Mouse (Mus musculus): ENCODE measurements around the gene Irf2bpl.

Gene Irf2bpl

DNA sequence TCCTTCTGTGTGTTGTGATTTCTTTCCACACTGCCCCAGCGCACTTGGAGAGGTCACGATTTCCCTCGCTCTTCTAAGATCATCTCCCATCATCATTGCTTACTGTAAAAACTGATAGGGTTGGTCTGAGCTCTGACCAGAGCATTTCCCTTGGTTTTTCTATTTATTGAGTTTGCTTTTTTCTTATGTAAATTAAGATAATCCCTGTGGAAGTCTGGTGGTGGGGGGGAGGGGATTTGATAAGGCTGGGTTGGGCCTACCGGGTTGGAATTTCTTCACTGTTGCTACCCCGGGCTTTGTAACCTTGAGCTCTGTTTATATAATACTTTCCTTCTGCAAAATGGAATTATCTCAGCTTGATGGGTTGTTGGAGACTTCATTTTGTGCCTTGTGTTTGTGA lies 1.1 kb upstream of the Irf2bpl start:
- no peak for DNase-seq (ENCODE audit: low read depth, low spot score)

DNA sequence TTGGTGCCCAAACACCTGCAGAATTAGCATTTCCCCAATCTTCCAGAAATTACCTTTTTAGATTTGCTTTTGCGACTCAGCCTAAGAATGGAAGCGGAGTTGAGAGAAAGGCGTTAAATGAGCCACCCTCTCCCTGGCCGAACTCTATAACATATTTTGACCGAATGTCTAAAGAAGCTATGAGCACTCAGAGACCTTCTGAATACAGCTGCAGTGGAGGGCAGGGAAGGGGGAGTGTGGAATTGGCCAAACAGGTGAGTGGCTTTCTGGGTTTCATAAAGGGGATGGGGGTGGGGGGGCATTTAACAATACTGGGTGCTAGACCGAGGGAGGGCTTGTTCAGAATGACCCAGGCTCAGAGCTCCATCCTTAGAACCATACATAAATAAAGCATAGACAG lies 738 bp upstream of the Irf2bpl start:
- DNase-seq (ENCODE audit: low read depth, low spot score): no peak

DNA sequence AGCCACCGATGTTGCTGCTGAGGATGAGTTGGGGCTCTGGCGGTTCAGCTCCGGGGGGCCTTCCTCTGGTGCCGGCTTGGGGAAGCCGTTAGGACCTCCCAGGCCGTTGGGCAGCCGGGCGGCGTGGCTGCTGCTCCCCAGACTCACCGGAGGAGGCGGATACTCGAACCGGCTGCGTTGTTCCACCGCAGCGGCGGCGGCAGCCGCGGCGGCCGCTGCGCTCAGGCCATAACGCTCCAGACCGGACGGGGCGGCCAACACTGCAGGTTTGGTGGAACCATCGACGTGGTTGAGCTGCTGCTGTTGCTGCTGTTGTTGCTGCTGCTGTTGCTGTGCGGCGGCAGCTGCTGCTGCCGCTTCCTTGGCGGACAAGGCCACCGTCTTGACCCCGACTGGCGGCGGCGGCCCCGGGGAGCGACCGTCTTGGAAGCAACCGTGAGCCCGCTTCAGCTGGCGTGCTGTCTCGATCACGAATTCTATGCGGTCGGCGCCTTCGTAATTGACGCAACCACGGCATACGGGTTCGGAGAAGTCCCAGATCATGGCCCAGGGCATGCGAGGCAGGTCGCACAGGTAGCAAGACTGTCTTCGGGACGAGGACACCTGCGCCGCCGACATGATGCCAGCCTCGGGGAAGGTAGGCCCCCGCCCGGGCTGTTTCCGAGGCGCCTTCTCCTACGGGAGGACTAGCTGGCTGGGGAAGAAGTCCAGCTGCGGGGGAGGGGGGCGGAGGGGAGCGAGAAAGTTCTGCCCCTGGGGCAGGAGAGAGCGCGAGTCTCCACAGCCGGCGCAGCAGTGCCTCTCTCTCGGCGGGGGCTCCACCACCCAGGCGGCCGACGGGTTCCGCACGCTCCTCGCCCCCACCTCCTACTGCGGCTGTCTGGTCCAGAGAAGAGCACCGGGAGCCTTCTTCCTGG lies 1.1 kb downstream of the Irf2bpl start:
- DNase-seq (ENCODE audit: low read depth, low spot score): peak; percentile 72

DNA sequence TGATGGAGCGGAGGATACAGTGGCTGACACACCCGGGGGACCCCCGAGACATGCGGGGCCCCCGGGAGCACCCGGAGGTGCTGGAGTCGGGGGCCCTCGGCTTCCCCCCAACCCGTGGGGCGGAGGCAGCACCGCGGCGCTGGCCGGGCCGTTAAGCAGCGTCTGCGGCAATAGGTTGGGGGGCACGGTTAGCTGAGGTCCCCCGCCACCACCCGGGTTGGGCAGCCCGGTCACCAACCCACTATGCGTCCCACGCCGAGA lies 1.6 kb downstream of the Irf2bpl start:
- DNase-seq (ENCODE audit: low read depth, low spot score): no peak

DNA sequence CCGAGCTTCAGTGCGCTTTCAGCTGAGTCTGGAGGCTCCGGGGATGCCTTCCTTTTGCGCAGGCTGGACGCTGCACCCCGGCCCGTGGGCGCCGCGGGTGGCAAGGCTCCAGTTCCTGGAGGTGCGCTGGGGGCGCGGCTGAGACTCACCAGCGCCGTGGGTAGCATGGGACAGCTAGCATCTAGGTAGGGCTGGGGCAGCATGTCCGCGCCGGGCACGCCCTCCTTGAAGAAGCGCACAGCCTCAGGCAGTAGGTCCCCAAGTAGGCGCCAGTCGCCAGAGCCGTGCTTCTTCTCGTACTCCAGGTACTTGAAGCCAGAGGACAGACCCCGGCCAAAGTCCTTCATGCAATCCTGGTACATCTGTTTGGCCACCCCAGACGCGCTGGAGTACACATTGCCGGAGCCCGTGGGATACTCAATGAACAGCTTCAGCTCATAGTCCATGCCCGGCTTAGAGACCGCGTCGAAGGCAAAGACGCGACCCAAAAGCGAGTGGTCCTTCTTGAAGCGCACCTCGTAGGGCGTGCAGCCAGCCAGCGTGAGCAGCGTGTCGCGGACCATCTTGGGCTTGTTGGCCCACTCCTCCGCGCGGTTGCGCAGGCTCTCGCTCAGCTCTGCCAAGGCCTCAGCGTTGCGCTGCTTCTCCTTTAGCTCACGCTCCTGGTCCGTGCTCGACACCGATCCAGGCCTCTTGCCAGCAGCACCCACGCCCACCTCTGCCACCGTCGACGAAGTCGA lies 2.1 kb downstream of the Irf2bpl start:
- peak; percentile 60 for DNase-seq (ENCODE audit: low read depth, low spot score)

DNA sequence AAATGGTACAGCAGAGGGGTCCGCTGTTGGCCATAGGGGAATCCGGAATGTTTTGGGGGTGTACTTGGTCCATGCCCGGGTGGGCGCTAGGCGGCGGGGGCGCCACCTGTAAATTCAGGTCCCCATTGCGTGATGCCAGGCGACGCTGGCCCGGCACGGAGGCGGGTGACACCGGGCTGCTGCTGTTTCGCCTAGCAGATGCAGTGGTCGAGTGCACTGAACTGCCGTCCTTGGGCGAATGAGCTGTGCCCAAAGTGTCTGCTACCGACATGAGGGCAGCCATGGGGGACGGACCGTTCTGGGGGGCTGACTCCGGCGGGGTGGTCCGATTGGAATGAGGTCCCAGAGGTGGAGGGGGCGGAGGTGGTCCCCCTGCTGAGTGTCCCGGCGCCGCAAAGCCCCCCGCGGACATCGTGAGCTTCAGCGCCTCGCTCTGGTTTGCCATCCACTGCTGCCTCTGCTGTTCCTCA lies 2.8 kb downstream of the Irf2bpl start:
- no peak for DNase-seq (ENCODE audit: low read depth, low spot score)

DNA sequence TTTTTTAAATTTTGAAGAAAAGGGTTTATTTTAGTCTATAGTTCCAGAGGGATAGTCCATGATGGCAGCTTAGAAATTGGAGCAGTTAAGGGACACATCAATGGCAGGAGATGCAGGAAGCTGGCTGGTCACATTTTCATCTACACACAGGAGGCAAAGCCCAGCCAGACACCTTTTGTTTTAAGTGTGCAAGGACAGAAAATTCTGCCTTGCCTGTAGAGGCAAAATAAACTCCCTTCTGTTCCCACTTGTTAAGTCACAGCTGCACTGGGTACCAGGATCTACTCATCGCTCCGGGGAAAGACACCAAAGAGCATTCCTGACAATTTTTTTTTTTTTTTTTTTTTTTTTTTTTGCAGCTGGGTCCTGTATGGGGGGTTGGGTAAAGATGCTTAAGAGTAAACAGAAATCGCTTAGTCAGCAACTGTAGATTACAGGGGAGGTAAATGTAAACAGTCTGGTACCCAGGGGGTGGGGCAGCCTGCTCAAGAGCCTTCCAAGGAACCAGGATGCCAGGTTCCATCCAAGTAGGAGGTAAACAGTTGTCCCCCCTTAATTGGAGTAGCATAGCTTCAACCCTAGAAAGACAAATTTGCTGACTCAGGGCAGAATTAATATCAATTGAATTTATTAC lies 4.4 kb downstream of the Irf2bpl start:
- DNase-seq (ENCODE audit: low read depth, low spot score): no peak

DNA sequence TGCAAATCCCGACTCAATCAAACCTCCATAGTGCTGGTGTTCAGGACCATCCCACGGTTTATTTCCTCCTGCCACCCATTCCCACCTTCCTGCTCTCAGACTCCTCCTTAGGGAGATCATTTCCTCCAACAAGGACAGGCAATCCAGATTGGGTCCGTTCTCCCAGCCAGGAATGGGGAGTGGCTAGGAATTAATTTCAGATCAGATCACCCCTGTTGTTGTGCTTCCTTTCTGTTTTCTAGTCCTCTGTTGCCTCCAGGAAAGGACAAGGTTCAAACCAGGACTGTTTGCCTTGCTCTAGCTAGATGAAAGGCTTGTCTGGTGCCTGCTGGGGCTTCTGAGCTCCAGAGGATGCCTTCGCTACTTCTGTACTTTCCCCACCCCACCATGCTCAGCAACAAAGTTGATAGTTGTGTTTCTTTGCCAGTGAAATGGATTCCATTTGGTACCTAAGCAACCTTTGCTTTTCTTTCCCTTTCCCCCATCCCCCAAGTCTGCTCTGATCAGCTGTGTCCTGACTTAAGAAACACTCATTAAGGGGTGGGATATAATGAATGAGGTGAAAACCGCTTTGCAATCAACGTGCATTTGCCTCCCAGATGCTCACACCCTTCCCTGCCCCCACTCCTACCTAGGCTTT lies 5.0 kb downstream of the Irf2bpl start:
- peak; percentile 47 for DNase-seq (ENCODE audit: low read depth, low spot score)

DNA sequence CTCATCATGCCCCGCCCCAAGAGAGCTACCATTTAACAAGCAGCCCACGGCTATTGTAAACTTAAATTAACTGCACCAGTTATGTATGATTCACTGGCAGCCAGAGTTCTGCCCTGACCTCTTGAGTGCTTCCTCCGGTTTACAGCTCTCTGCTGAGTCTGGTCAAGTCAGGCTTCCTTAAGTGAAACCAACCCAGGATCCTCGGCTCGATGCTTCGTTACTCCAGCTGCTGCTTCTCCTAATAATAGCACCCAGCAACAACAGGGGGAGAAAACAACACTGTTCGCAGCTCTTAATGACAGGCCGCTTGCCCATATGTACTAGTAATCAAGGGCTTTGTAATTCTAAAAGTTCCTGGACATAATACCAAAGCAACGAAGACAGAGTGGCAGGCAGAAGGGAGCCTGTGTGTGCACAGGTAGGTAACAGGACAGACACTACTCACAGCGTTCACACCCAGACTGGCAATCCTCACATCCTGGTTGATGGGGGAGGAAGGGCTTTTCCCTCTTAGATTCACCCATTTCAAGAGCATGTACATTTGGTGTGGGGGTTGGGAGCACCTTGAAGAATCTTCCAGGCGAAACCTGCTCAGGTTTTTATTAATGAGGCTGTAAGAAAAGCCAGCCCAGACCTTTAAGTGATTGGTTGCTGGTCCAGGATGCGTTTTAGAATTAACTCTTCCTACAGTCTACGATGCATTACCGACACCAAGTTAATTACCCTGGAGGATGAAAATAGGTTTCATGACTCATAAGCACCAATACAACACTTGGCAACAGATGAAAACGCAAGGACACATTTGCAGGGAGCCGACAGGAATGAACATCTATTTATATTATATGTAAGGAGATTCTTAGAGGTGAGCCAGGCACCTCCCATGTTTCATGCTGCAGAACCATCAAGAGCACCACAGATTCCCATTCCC lies 5.9 kb downstream of the Irf2bpl start:
- no peak for DNase-seq (ENCODE audit: low read depth, low spot score)

DNA sequence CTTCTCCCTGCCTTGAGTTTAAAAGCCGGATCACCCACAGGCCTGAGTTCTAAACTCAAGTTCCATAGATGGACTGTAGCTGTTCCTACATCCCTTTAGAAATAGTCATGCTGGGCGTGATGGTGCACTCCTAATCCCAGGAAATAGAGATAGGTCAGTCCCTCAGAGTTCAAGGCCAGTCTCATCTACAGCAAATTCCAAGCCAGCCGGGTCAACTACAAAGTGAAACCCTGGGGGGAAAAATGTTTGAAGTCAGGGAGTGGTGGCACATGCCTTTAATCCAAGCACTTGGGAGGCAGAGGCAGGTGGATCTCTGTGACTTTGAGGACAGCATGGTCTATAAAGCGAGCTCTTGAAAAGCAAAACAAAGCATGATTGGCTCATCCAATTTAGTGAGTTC lies 7.6 kb downstream of the Irf2bpl start:
- no peak for DNase-seq (ENCODE audit: low read depth, low spot score)

DNA sequence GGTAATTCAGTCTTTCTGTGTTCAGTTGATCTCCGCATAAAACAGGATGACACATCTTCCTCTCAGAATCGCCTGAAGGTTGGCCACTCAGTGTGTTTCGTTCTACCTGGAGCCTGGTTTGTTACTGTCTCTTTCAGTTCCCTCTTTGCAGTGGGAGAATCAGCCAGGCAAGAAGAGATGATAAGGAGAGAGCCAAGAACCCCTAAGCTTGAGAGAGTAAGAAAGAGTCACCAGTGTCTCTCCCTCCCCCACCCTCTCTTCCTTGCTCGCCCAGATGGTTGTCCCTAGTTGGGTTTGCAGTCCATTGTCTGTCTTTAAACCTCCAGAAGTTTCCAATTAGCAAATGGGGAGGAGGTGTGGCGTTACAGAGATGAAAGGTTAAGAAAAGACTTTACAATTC lies 8.5 kb downstream of the Irf2bpl start:
- DNase-seq (ENCODE audit: low read depth, low spot score): no peak

DNA sequence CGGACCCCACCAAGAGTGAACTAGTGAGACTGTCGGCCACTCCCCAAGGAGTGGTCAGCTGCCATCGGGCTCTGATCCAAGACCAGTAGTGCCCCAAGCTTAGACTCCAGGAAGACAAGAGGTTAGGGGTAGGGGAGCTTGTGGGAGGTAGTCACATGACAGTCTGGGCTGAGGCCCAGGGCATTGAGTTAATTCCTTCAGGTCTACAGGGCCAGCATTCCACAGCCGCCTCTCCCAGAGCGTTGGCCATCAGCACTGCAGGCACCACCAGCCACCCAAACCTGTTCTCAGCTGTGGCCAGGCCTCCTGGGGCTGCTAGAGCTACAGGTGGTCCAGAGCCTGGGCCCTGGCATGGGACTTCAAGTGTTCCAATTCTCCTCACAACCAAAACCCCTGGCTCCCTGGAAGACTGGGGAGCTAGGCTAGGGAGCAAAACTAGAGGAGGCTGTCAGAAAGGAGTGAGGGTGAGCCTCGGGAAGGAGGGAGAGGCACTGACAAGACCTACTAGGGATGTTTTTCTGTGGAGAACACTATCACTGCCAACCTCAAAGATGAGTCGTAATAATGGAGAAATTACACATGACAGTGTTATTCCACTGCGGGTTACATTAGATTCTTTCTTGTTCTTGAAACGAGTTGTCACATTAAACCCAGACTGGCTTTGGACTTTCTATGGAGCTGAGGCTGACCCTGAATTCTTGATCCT lies 12.1 kb downstream of the Irf2bpl start:
- no peak for DNase-seq (ENCODE audit: low read depth, low spot score)

DNA sequence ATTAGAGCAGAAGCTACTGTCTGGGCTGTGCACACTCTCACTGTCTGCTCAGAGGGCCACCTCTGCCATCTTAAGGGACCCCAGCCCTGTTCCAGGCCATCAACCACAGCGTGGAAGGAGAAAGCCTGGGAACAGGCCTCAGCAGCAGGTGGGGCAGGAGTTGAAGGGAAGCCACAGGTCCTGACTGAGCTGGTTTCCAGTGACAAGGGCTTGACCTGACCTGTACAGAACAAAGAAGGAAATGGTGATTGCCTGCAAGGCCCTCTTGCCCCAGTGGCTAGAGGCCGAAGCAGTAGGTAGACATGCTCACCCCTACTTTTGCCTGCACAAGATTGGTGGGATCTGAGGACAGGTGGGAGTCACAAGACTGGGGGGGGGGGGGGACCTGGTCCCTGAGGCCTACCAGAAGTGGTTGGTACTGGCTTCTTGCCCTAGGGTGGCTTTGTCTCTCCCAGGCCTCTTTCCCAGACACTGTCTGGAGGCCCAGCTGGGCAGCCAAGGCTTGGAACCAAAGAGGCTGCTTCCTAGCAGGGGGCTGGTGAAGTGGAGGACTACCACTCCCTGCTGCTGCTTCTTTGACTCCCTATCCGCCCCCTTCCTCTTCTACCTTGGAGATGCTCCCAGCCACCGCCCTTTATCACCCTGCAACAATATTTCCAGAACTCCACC lies 12.8 kb downstream of the Irf2bpl start:
- no peak for DNase-seq (ENCODE audit: low read depth, low spot score)

DNA sequence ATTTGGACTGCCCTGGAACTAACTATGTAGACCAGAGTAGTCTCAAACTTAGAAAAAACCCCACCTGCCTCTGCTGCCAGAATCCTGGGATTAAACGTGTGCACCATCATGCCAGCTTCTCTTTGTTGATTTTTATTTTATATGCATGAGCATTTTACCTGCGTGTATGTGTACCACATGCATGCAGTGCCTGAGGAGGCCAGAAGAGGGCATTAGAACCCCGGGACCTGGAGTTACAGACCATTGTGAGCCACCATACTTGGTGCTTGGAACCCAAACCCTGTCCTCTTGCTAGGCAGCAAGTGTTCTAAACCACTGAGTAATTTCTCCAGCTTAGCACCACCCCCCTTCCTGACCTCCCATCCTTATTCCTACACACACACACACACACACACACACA lies 13.6 kb downstream of the Irf2bpl start:
- DNase-seq (ENCODE audit: low read depth, low spot score): no peak

DNA sequence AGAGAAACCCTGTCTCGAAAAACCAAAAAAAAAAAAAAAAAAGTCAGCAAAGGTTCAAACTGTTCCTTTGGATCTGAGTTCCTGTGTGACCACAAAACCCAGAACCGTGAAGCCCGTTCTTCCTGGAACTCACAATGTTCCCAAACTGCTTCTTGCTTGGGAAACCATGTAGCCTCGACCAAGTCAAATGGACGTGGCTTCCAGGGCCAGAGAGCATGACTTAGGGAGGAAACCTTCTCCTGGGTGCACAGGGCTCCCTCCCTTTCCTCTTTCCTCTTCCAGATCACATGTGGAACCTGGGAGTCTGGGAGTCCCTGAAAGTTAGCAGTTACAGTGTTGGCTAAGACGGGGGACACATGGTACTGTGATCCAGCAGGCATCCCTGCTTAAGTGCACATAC lies 14.8 kb downstream of the Irf2bpl start:
- DNase-seq (ENCODE audit: low read depth, low spot score): no peak

DNA sequence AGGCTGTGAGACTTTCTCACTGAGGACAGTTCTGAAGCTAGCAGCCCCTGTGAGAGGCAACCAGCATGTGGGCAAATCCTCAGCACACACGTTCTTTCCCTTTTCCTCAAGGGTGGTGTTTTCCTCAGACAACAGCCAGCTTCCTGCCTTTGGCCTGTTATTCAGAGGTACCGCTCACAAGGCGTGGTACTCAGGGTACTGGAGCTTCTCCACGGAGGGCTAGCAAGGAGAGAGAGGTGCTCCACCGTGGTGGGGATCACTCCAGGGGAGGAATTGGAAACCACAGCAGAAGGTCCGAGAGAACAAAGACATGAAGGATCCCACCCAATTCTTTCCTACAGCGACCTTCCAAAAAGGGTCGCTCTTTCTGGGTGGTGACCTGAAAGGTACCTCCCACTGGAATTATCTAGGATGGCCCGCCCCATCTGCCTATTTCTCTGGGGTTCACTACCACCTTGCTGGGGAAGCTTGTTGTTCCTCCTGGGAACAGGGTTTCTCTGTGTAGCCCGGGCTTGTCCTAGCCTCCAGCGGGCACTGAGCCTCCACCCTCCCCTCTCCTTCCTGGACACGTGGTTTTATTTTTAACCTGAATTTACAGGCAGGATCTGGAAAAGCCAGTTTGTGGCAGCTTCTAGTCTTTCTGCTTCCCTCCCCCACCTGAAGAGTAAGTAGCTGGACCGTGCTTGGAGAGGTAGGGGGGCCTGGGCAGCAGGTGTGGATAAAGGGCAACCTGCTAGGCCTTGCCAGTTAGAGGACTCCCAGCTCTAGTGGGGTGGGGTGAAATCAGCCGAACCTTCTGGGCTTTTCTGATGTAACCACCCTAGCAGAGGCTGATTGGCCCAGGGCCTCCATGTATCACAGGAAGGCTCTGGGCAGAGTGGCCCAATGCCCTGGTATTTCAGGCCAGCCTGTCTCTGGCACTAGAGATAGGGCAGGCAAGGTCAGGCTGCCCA lies 17.1 kb downstream of the Irf2bpl start:
- DNase-seq (ENCODE audit: low read depth, low spot score): no peak

DNA sequence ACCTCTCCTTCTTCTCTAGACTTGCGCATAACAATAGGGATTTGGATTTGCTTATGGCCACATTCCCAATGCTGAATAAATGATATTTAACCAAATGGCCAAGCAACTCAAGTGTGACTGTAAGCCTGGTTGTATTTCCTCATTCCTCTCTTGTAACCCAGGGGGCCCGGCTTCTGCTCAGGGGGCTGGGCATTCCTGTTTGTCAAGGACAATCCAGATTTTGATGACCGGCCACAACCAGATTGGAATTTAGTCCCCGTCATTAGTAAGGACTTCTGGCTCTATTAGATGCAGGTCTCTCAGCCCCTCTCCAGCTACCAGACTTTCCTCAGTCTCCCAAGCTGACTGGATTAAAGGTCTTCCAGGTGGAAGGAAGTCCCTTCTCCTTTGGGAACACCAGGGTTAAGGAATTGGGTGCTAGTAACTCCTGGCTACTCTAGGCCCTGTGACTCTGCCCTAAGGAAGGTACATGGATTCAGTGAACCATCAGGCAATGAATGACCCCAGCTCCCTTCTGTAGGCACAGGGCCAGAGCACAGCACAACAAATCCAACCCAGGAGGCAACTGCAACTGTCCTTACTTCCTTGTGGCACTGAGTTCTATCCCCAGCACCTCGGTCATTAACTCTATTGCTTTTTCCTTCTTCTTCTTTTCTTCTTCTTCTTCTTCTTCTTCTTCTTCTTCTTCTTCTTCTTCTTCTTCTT lies 20.1 kb downstream of the Irf2bpl start:
- no peak for DNase-seq (ENCODE audit: low read depth, low spot score)
